Mouse (Mus musculus) kidney, postnatal 0 days (tissue): ENCODE measurements around the gene Cops4. TPM values are rescaled to one million over a fixed set of nuclear protein-coding genes. Genes with fewer than 3 reads are reported as not detected.

Experiments used
- ATAC-seq: fragments of 200-750 bp; cut with Nextera tagmentation; replicated peaks from 2 replicates; pipeline ENCODE4 v1.8.0; 2017; ENCODE audit warnings: low read depth, moderate number of reproducible peaks, moderate TSS enrichment, moderate library complexity; ENCODE audit not compliant: low FRiP score
- DNase-seq: peaks from one replicate; pipeline ENCODE4 v3.0.0-alpha.2; 2016; ENCODE audit warnings: low spot score
- H3K27ac ChIP-seq: fragments of 300-500 bp; sonication (generic); 2 replicates; pipeline ENCODE4 v1.5.1; 2014; ENCODE audit warnings: mild to moderate bottlenecking
- H3K27me3 ChIP-seq: fragments of 300-500 bp; sonication (generic); 2 replicates; pipeline ENCODE4 v1.6.1; 2014; ENCODE audit warnings: low read length, mixed read lengths; ENCODE audit not compliant: insufficient read depth
- H3K36me3 ChIP-seq: fragments of 300-500 bp; sonication (generic); 2 replicates; pipeline ENCODE4 v1.6.1; 2014; ENCODE audit warnings: low read length, mixed read lengths; ENCODE audit not compliant: insufficient read depth
- H3K4me1 ChIP-seq: fragments of 300-500 bp; sonication (generic); replicated peaks from 2 replicates; pipeline ENCODE4 v1.6.1; 2014; ENCODE audit warnings: antibody characterized with exemption, low read length, mixed read lengths; ENCODE audit not compliant: insufficient read depth
- H3K4me2 ChIP-seq: fragments of 300-500 bp; sonication (generic); 2 replicates; pipeline ENCODE4 v1.6.1; 2014; ENCODE audit warnings: mild to moderate bottlenecking, low read length, moderate library complexity, mixed read lengths
- H3K4me3 ChIP-seq: fragments of 300-500 bp; sonication (generic); replicated peaks from 2 replicates; pipeline ENCODE4 v1.5.1; 2014; ENCODE audit warnings: low read depth, low read length
- H3K9ac ChIP-seq: fragments of 300-500 bp; sonication (generic); 2 replicates; pipeline ENCODE4 v1.6.1; 2014; ENCODE audit warnings: low read depth, low read length
- H3K9me3 ChIP-seq: fragments of 300-500 bp; sonication (generic); replicated peaks from 2 replicates; pipeline ENCODE4 v1.6.1; 2016; ENCODE audit warnings: low read length, inconsistent platforms, mixed read lengths
- CTCF ChIP-seq: IDR thresholded peaks from 2 replicates; pipeline ENCODE4 v1.5.1; 2016; ENCODE audit warnings: antibody characterized with exemption, low read depth, mild to moderate bottlenecking, moderate library complexity
- WGBS: fragments of 180-500 bp; shearing (Covaris S2); extraction: QIAGEN DNeasy Blood & Tissue Kit; methylation state at CpG from one replicate; pipeline ENCODE4 v1.1.7; 2014; 5-methylcytosine and 5-hydroxymethylcytosine counted together
- polyA plus RNA-seq: library from polyadenylated mRNA; unstranded; fragments of >200 nt; fragmentation: Nextera tagmentation; extraction: Ambion mirVana; gene quantifications from 2 replicates; pipeline ENCODE4 v1.2.1, GENCODE M21; 2015

The Cops4 gene
- polyA plus RNA-seq, 1 experiment from 2014 or later, result 142 TPM

DNA sequence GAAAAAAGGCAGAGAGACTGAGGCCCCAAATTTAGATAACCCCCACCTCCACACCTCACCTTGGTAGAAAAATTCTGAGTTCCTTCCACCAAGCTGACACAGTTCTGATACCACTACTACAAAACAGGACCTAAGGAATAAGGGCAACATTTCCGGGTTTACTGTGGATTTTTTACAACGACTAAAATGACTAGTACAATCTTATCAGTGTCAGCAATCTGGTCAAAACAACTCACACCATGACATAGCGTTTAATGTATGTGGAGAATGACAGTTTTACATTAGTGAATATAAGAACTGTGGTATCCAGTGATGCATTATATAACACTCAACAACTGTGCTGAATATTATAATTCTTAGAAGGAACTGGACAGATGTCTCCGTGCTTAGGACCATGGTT, 16.8 kb upstream of the Cops4 start:
- no peaks in the 10 kb centered on the region for H3K27me3 ChIP-seq
- H3K9ac ChIP-seq, result no peak overlapping the region
- DNase-seq, result no peak
- no peak overlapping the region for H3K4me2 ChIP-seq
- H3K9me3 ChIP-seq, result no peaks in the 10 kb centered on the region
- no peak overlapping the region for H3K4me3 ChIP-seq
- H3K27ac ChIP-seq, result no peak overlapping the region
- H3K36me3 ChIP-seq, result no peaks in the 10 kb centered on the region
- no peak for TF ChIP-seq CTCF
- 67% methylated on average over 4 of the region's 4 CpGs for WGBS
- H3K4me1 ChIP-seq, result peaks cover 10% of the 10 kb centered on the region; the same call in 1 of the 2 replicates
- no peak for ATAC-seq

DNA sequence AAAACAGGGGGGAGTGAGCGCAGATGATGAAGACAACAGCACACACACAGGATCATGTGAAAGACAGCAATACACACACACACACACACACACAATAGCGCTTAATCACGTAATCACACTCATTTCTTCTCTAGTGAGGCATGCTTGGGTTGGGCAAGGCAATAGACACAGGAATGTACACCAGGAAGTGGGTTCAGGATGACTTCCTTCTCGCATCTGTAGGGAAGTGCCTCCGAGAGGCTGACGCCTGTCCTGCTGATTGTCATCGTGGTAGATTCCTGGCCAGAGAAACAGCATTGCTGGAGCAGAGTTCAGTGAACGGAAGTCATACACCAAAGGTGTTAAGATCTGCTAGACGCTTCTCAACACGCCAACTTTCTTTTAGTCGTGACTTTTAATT, 8.9 kb upstream of the Cops4 start:
- no peaks in the 10 kb centered on the region for H3K36me3 ChIP-seq
- H3K27me3 ChIP-seq, result no peaks in the 10 kb centered on the region
- no peak for TF ChIP-seq CTCF
- H3K4me1 ChIP-seq, result no peaks in the 10 kb centered on the region
- H3K9me3 ChIP-seq, result no peaks in the 10 kb centered on the region
- no peak overlapping the region for H3K4me2 ChIP-seq
- WGBS, result 71% methylated on average over 11 of the region's 11 CpGs
- no peak for DNase-seq
- no peak overlapping the region for H3K4me3 ChIP-seq
- no peak; the same call in 1 of the 2 replicates for ATAC-seq
- no peak overlapping the region for H3K9ac ChIP-seq
- H3K27ac ChIP-seq, result no peak overlapping the region

- no peak for DNase-seq
- Histone ChIP-seq H3K9me3 (no peaks in the 10 kb centered on the region), H3K27me3 (no peaks in the 10 kb centered on the region), H3K4me1 (0 out of 2 replicates have a peak, but pooled peaks cover 2% of the 10 kb centered on the region), H3K36me3 (no peaks in the 10 kb centered on the region), H3K4me3 (no peak overlapping the region), H3K4me2 (no peak overlapping the region), H3K27ac (no peak overlapping the region), H3K9ac (no peak overlapping the region)
- no peak for ATAC-seq
- 0 out of 2 replicates have a peak, but pooled peaks have one; percentile 18 for TF ChIP-seq CTCF
These were observed 5.5 kb upstream of the Cops4 start for GRCm38 (mm10) chr5:100512576-100512975.

GRCm38 (mm10) chr5:100519027-100519411, 910 bp downstream of the Cops4 start:
- peak overlapping the region; percentile 72 for H3K4me2 ChIP-seq
- no peak for ATAC-seq
- 4% methylated on average over 5 of the region's 5 CpGs for WGBS

DNA sequence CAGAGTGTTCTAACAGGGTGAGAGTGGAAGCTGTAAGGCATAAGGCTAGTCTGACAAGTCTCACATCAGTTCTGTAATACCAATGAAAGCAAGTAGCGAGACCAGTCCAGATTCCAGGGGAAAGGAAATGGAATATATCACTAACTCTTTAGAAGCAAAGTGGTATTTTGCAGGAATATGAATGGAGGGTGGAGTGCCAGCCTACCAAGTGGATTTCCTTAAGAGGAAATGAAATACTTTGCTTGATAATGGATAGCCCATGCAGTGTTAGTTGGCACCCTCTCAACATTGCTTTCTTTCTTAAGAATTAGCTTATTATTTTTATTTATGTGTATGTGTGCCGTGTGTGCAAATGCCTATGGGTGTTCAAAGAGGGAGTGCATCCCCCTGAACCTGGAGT, 2.1 kb downstream of the Cops4 start:
- no peak for TF ChIP-seq CTCF
- Histone ChIP-seq H3K27me3 (no peaks in the 10 kb centered on the region), H3K9ac (no peak overlapping the region), H3K9me3 (no peaks in the 10 kb centered on the region), H3K4me3 (no peak overlapping the region), H3K36me3 (no peaks in the 10 kb centered on the region), H3K4me1 (peaks cover 13% of the 10 kb centered on the region), H3K27ac (no peak overlapping the region), H3K4me2 (peak overlapping the region; percentile 21; the same call in 1 of the 2 replicates)
- WGBS, result 80% methylated on average over 2 of the region's 2 CpGs
- ATAC-seq (no peak), DNase-seq (no peak)

More at GRCm38 (mm10) chr5:100519027-100519411, 910 bp downstream of the Cops4 start:
- H3K4me1 ChIP-seq, result peaks cover 13% of the 10 kb centered on the region
- no peak for TF ChIP-seq CTCF
- peak overlapping the region; percentile 84 for H3K9ac ChIP-seq
- peak overlapping the region; percentile 91 for H3K4me3 ChIP-seq
- no peaks in the 10 kb centered on the region for H3K36me3 ChIP-seq
- no peak for DNase-seq
- no peaks in the 10 kb centered on the region for H3K27me3 ChIP-seq
- no peaks in the 10 kb centered on the region for H3K9me3 ChIP-seq
- H3K27ac ChIP-seq, result peak overlapping the region; percentile 81; the same call in 1 of the 2 replicates

DNA sequence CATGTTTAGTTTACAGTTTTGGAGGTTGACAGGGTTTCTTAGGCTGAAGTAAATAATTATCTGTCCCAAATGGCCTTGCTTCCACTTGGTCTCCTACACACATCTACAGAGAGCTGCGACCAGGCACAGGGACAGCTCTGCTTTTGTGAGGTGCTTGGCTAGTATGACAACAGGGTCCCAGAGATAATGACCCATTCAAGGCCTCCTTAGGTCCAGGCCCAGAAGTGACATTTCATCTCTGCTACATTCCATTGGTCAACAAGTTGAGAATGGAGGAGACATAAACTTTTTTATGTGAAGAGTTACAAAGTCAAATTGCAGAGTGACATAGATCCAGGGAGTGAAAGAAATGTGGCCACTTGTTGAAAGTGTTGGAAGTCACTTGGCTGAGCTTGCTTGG, 5.2 kb downstream of the Cops4 start:
- no peak overlapping the region for H3K27ac ChIP-seq
- H3K27me3 ChIP-seq, result no peaks in the 10 kb centered on the region
- H3K9ac ChIP-seq, result no peak overlapping the region
- DNase-seq (no peak), ATAC-seq (no peak)
- H3K4me3 ChIP-seq, result no peak overlapping the region
- H3K4me2 ChIP-seq, result no peak overlapping the region
- no peak for TF ChIP-seq CTCF
- no peaks in the 10 kb centered on the region for H3K9me3 ChIP-seq
- no peaks in the 10 kb centered on the region for H3K36me3 ChIP-seq
- 78% methylated on average over 1 of the region's 1 CpGs for WGBS
- peaks cover 10% of the 10 kb centered on the region for H3K4me1 ChIP-seq

- Histone ChIP-seq H3K4me2 (no peak overlapping the region), H3K9me3 (no peaks in the 10 kb centered on the region), H3K4me3 (no peak overlapping the region), H3K27me3 (no peaks in the 10 kb centered on the region), H3K27ac (no peak overlapping the region), H3K4me1 (peaks cover 6% of the 10 kb centered on the region), H3K9ac (no peak overlapping the region), H3K36me3 (peaks cover 9% of the 10 kb centered on the region)
- ATAC-seq (no peak), DNase-seq (no peak)
- WGBS, result 95% methylated on average over 9 of the region's 9 CpGs
- no peak for TF ChIP-seq CTCF
These were observed 6.8 kb downstream of the Cops4 start for GRCm38 (mm10) chr5:100524921-100525320.
